Mouse (Mus musculus) v-Abl transformed pro-B cells (cell line): ENCODE results near the gene Ipp.

Experiments
- in situ Hi-C, 2 experiments: fragments of 400-800 bp; cut with MboI; formaldehyde crosslinking; loops; one replicate each; pipeline ENCODE4 v1.15.1; 2025; ENCODE audit not compliant: unreplicated experiment in 2 of 2

Ipp gene

GRCm38 (mm10) chr4:116556561-116557305 lies 49.4 kb downstream of the Ipp start:
- in situ Hi-C loops, result no loop called here

GRCm38 (mm10) chr4:116557306-116558121 lies 50.2 kb downstream of the Ipp start, which contains the start of gene Gpbp1l1:
TSS of gene Gpbp1l1 (plus strand) at chr4:116557658.
- in situ Hi-C loops, result no loop called here

GRCm38 (mm10) chr4:116558151-116558882 lies 51.0 kb downstream of the Ipp start:
- in situ Hi-C loops, result no loop called here
